Mouse (Mus musculus): ENCODE results near the gene Olfr1344. TPM values are rescaled to one million over a fixed set of nuclear protein-coding genes. Genes with fewer than 3 reads are reported as not detected.

Gene Olfr1344
- polyA plus RNA-seq (2014; fragmentation: Nextera tagmentation; extraction: Ambion mirVana) = 0.29 and 0.91 TPM in 2 replicates

- Histone ChIP-seq H3K27ac (no peak within 1 kb of the TSS), H3K9ac (no peak within 1 kb of the TSS), H3K4me2 (replicated peaks) (no peak within 1 kb of the TSS), H3K9me3 (ENCODE audit: control insufficient read depth, low read length) (no peaks in the 10 kb centered on the region), H3K4me1 (replicated peaks; ENCODE audit: control insufficient read depth, insufficient read depth, low read length) (peaks cover 12% of the 10 kb centered on the region), H3K4me3 (replicated peaks; ENCODE audit: low read length) (no peak within 1 kb of the TSS), H3K27me3 (ENCODE audit: control insufficient read depth, insufficient read depth, low read length) (no peaks in the 10 kb centered on the region), H3K36me3 (replicated peaks; ENCODE audit: control insufficient read depth, insufficient read depth) (no peaks in the 10 kb centered on the region)
- 86% methylated on average over 3 of the region's 3 CpGs for WGBS
- ATAC-seq (ENCODE audit: low FRiP score) (no peak), DNase-seq (ENCODE audit: low spot score) (no peak)
Measured at GRCm38 (mm10) chr7:6438388-6438787, at the start of gene Olfr1344. TSS of gene Olfr1344 (plus strand) at chr7:6438688.

GRCm38 (mm10) chr7:6388971-6389370 is 49.5 kb upstream of the Olfr1344 start:
- ATAC-seq (ENCODE audit: low FRiP score) (no peak), DNase-seq (ENCODE audit: low spot score) (no peak)
- Histone ChIP-seq H3K4me1 (replicated peaks; ENCODE audit: control insufficient read depth, insufficient read depth, low read length) (peaks cover 6% of the 10 kb centered on the region; the same call in 1 of the 2 replicates), H3K27me3 (ENCODE audit: control insufficient read depth, insufficient read depth, low read length) (no peaks in the 10 kb centered on the region), H3K4me3 (replicated peaks; ENCODE audit: low read length) (no peak overlapping the region), H3K9ac (no peak overlapping the region), H3K9me3 (ENCODE audit: control insufficient read depth, low read length) (no peaks in the 10 kb centered on the region), H3K36me3 (replicated peaks; ENCODE audit: control insufficient read depth, insufficient read depth) (peaks cover 59% of the 10 kb centered on the region), H3K27ac (no peak overlapping the region), H3K4me2 (replicated peaks) (no peak overlapping the region)
- 88% methylated on average over 5 of the region's 5 CpGs for WGBS

- DNase-seq (ENCODE audit: low spot score) = no peak
- peaks cover 64% of the 10 kb centered on the region for H3K36me3 ChIP-seq (replicated peaks; ENCODE audit: control insufficient read depth, insufficient read depth)
- 67% methylated on average over 5 of the region's 5 CpGs for WGBS
- no peak for ATAC-seq (ENCODE audit: low FRiP score)
- H3K9me3 ChIP-seq (ENCODE audit: control insufficient read depth, low read length) = no peaks in the 10 kb centered on the region
- H3K4me2 ChIP-seq (replicated peaks) = no peak overlapping the region
- no peak overlapping the region for H3K9ac ChIP-seq
- no peak overlapping the region for H3K27ac ChIP-seq
- H3K4me1 ChIP-seq (replicated peaks; ENCODE audit: control insufficient read depth, insufficient read depth, low read length) = 0 out of 2 replicates have a peak, but pooled peaks cover 1% of the 10 kb centered on the region
- no peak overlapping the region for H3K4me3 ChIP-seq (replicated peaks; ENCODE audit: low read length)
- H3K27me3 ChIP-seq (ENCODE audit: control insufficient read depth, insufficient read depth, low read length) = no peaks in the 10 kb centered on the region
Measured at GRCm38 (mm10) chr7:6389449-6389848, 49.0 kb upstream of the Olfr1344 start.

GRCm38 (mm10) chr7:6397996-6398975 is 40.2 kb upstream of the Olfr1344 start, which contains the start of gene Smim17:
TSS of gene Smim17 (plus strand) at chr7:6398715.
- Histone ChIP-seq H3K27me3 (ENCODE audit: control insufficient read depth, insufficient read depth, low read length) (no peaks in the 10 kb centered on the region), H3K4me1 (replicated peaks; ENCODE audit: control insufficient read depth, insufficient read depth, low read length) (peaks cover 8% of the 10 kb centered on the region), H3K4me2 (replicated peaks) (peak within 1 kb of the TSS; percentile 66), H3K36me3 (replicated peaks; ENCODE audit: control insufficient read depth, insufficient read depth) (peaks cover 31% of the 10 kb centered on the region), H3K9ac (peak within 1 kb of the TSS; percentile 55), H3K9me3 (ENCODE audit: control insufficient read depth, low read length) (no peaks in the 10 kb centered on the region), H3K4me3 (replicated peaks; ENCODE audit: low read length) (peak within 1 kb of the TSS; percentile 40), H3K27ac (no peak within 1 kb of the TSS)
- ATAC-seq (ENCODE audit: low FRiP score) (peak; percentile 91), DNase-seq (ENCODE audit: low spot score) (peak; percentile 79)
- WGBS = 29% methylated on average over 25 of the region's 25 CpGs

GRCm38 (mm10) chr7:6410043-6410442 is 28.4 kb upstream of the Olfr1344 start, which contains the start of gene Gm20715:
TSS of gene Gm20715 (plus strand) at chr7:6410277.
- DNase-seq (ENCODE audit: low spot score) (peak; percentile 84), ATAC-seq (ENCODE audit: low FRiP score) (peak; percentile 49; the same call in 1 of the 2 replicates)
- no peaks in the 10 kb centered on the region for H3K36me3 ChIP-seq (replicated peaks; ENCODE audit: control insufficient read depth, insufficient read depth)
- H3K27ac ChIP-seq = no peak within 1 kb of the TSS
- no peaks in the 10 kb centered on the region for H3K9me3 ChIP-seq (ENCODE audit: control insufficient read depth, low read length)
- WGBS = 3% methylated on average over 17 of the region's 17 CpGs
- H3K4me1 ChIP-seq (replicated peaks; ENCODE audit: control insufficient read depth, insufficient read depth, low read length) = no peaks in the 10 kb centered on the region
- H3K9ac ChIP-seq = no peak within 1 kb of the TSS
- H3K27me3 ChIP-seq (ENCODE audit: control insufficient read depth, insufficient read depth, low read length) = no peaks in the 10 kb centered on the region
- no peak within 1 kb of the TSS for H3K4me3 ChIP-seq (replicated peaks; ENCODE audit: low read length)
- no peak within 1 kb of the TSS for H3K4me2 ChIP-seq (replicated peaks)

- H3K4me2 ChIP-seq (replicated peaks) = peak overlapping the region; percentile 56
- no peaks in the 10 kb centered on the region for H3K9me3 ChIP-seq (ENCODE audit: control insufficient read depth, low read length)
- H3K4me3 ChIP-seq (replicated peaks; ENCODE audit: low read length) = peak overlapping the region; percentile 39
- peak; percentile 94 for ATAC-seq (ENCODE audit: low FRiP score)
- H3K4me1 ChIP-seq (replicated peaks; ENCODE audit: control insufficient read depth, insufficient read depth, low read length) = no peaks in the 10 kb centered on the region
- no peaks in the 10 kb centered on the region; the same call in 1 of the 2 replicates for H3K27me3 ChIP-seq (ENCODE audit: control insufficient read depth, insufficient read depth, low read length)
- DNase-seq (ENCODE audit: low spot score) = peak; percentile 40
- H3K36me3 ChIP-seq (replicated peaks; ENCODE audit: control insufficient read depth, insufficient read depth) = no peaks in the 10 kb centered on the region
- 4% methylated on average over 19 of the region's 22 CpGs for WGBS
- H3K27ac ChIP-seq = no peak overlapping the region
- H3K9ac ChIP-seq = peak overlapping the region; percentile 60
Measured at GRCm38 (mm10) chr7:6414626-6415441, 23.7 kb upstream of the Olfr1344 start.

GRCm38 (mm10) chr7:6415442-6415787 is 23.1 kb upstream of the Olfr1344 start:
- DNase-seq (ENCODE audit: low spot score) = no peak
- peak overlapping the region; percentile 60 for H3K9ac ChIP-seq
- WGBS = 3% methylated on average over 8 of the region's 8 CpGs
- no peaks in the 10 kb centered on the region; the same call in 1 of the 2 replicates for H3K27me3 ChIP-seq (ENCODE audit: control insufficient read depth, insufficient read depth, low read length)
- no peak overlapping the region for H3K27ac ChIP-seq
- H3K9me3 ChIP-seq (ENCODE audit: control insufficient read depth, low read length) = no peaks in the 10 kb centered on the region
- peak overlapping the region; percentile 39 for H3K4me3 ChIP-seq (replicated peaks; ENCODE audit: low read length)
- H3K36me3 ChIP-seq (replicated peaks; ENCODE audit: control insufficient read depth, insufficient read depth) = no peaks in the 10 kb centered on the region
- no peak; the same call in none of the 2 replicates for ATAC-seq (ENCODE audit: low FRiP score)
- H3K4me2 ChIP-seq (replicated peaks) = peak overlapping the region; percentile 56
- H3K4me1 ChIP-seq (replicated peaks; ENCODE audit: control insufficient read depth, insufficient read depth, low read length) = no peaks in the 10 kb centered on the region

GRCm38 (mm10) chr7:6419894-6420293 is 18.6 kb upstream of the Olfr1344 start:
- Histone ChIP-seq H3K36me3 (replicated peaks; ENCODE audit: control insufficient read depth, insufficient read depth) (no peaks in the 10 kb centered on the region), H3K4me3 (replicated peaks; ENCODE audit: low read length) (no peak overlapping the region), H3K27me3 (ENCODE audit: control insufficient read depth, insufficient read depth, low read length) (no peaks in the 10 kb centered on the region; the same call in 1 of the 2 replicates), H3K9ac (no peak overlapping the region), H3K27ac (no peak overlapping the region), H3K9me3 (ENCODE audit: control insufficient read depth, low read length) (no peaks in the 10 kb centered on the region), H3K4me1 (replicated peaks; ENCODE audit: control insufficient read depth, insufficient read depth, low read length) (no peaks in the 10 kb centered on the region), H3K4me2 (replicated peaks) (no peak overlapping the region)
- no peak for DNase-seq (ENCODE audit: low spot score)
- 74% methylated on average over 6 of the region's 6 CpGs for WGBS
- ATAC-seq (ENCODE audit: low FRiP score) = no peak

- 90% methylated on average over 3 of the region's 3 CpGs for WGBS
- H3K4me2 ChIP-seq (replicated peaks) = no peak overlapping the region
- H3K36me3 ChIP-seq (replicated peaks; ENCODE audit: control insufficient read depth, insufficient read depth) = 0 out of 2 replicates have a peak, but pooled peaks cover 3% of the 10 kb centered on the region
- H3K4me3 ChIP-seq (replicated peaks; ENCODE audit: low read length) = no peak overlapping the region
- DNase-seq (ENCODE audit: low spot score) = no peak
- no peaks in the 10 kb centered on the region for H3K4me1 ChIP-seq (replicated peaks; ENCODE audit: control insufficient read depth, insufficient read depth, low read length)
- no peak for ATAC-seq (ENCODE audit: low FRiP score)
- no peak overlapping the region for H3K9ac ChIP-seq
- H3K27ac ChIP-seq = no peak overlapping the region
- no peaks in the 10 kb centered on the region for H3K27me3 ChIP-seq (ENCODE audit: control insufficient read depth, insufficient read depth, low read length)
- peaks cover 10% of the 10 kb centered on the region for H3K9me3 ChIP-seq (ENCODE audit: control insufficient read depth, low read length)
Measured at GRCm38 (mm10) chr7:6429381-6429780, 9.1 kb upstream of the Olfr1344 start.

Data from hindbrain, embryonic 14.5 days (tissue).